Mouse (Mus musculus) kidney, embryonic 16.5 days (tissue): ENCODE measurements around the gene Ntrk3. TPM values are rescaled to one million over a fixed set of nuclear protein-coding genes. Genes with fewer than 3 reads are reported as not detected.

ENCODE experiments used
- ATAC-seq: fragments of 200-750 bp; cut with Nextera tagmentation; 2 replicates; pipeline ENCODE4 v1.8.0; 2017; ENCODE audit warnings: moderate TSS enrichment; ENCODE audit not compliant: low FRiP score, low TSS enrichment
- H3K27ac ChIP-seq: fragments of 300-500 bp; sonication (generic); 2 replicates; pipeline ENCODE4 v1.5.1; 2014; ENCODE audit warnings: low read length
- H3K27me3 ChIP-seq: fragments of 300-500 bp; sonication (generic); 2 replicates; pipeline ENCODE4 v1.6.1; 2014; ENCODE audit warnings: low read length, control low read depth, mixed read lengths; ENCODE audit not compliant: insufficient read depth
- H3K36me3 ChIP-seq: fragments of 300-500 bp; sonication (generic); 2 replicates; pipeline ENCODE4 v1.6.1; 2014; ENCODE audit warnings: low read length, control low read depth, mixed read lengths; ENCODE audit not compliant: insufficient read depth
- H3K4me1 ChIP-seq: fragments of 300-500 bp; sonication (generic); 2 replicates; pipeline ENCODE4 v1.6.1; 2014; ENCODE audit warnings: low read length, control low read depth, mixed read lengths; ENCODE audit not compliant: insufficient read depth
- H3K4me2 ChIP-seq: fragments of 300-500 bp; sonication (generic); replicated peaks from 2 replicates; pipeline ENCODE4 v1.6.1; 2014; ENCODE audit warnings: low read depth, low read length
- H3K4me3 ChIP-seq: fragments of 300-500 bp; sonication (generic); 2 replicates; pipeline ENCODE4 v1.5.1; 2014; ENCODE audit warnings: mild to moderate bottlenecking, low read length
- H3K9ac ChIP-seq: fragments of 300-500 bp; sonication (generic); replicated peaks from 2 replicates; pipeline ENCODE4 v1.6.1; 2014; ENCODE audit warnings: low read length
- H3K9me3 ChIP-seq: fragments of 300-500 bp; sonication (generic); 2 replicates; pipeline ENCODE4 v1.6.1; 2016; ENCODE audit warnings: low read length, control low read depth
- WGBS: fragments of 180-500 bp; shearing (Covaris S2); extraction: QIAGEN DNeasy Blood & Tissue Kit; methylation state at CpG from one replicate; pipeline ENCODE4 v1.1.7; 2014; 5-methylcytosine and 5-hydroxymethylcytosine counted together
- polyA plus RNA-seq: library from polyadenylated mRNA; unstranded; fragments of >200 nt; fragmentation: Nextera tagmentation; extraction: Ambion mirVana; gene quantifications from 2 replicates; pipeline ENCODE4 v1.2.1, GENCODE M21; 2015

Gene Ntrk3
- polyA plus RNA-seq, 1 experiment from 2014 or later, result 2.8 TPM

- no peak overlapping the region for H3K27ac ChIP-seq
- H3K9me3 ChIP-seq, result no peaks in the 10 kb centered on the region
- no peak overlapping the region for H3K4me2 ChIP-seq
- no peaks in the 10 kb centered on the region for H3K36me3 ChIP-seq
- H3K9ac ChIP-seq, result no peak overlapping the region
- no peak overlapping the region for H3K4me3 ChIP-seq
- ATAC-seq, result no peak
- 60% methylated on average over 1 of the region's 1 CpGs for WGBS
- H3K4me1 ChIP-seq, result no peaks in the 10 kb centered on the region
- no peaks in the 10 kb centered on the region for H3K27me3 ChIP-seq
These were observed 85.5 kb downstream of the Ntrk3 start for GRCm38 (mm10) chr7:78652296-78652695.

DNA sequence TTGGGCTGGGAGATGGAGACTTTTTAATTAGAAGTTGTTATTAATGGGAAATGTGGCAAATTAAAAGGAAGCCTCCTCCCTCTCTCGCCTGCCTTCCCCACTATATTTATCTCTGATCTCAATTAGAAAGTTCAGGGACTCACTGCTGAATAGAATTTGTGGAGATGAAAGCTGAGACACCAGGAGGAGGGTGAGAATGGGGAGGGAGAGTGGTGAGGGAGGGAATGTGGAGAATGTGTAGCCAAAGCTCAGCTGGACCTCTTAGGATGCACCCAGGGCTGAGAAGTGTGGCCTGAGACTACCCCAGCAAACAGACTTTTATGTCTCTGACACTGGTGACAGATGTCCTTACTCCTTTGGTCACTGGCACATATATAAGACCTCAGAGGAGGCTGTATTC is 86.3 kb downstream of the Ntrk3 start:
- Histone ChIP-seq H3K4me3 (no peak overlapping the region), H3K4me1 (no peaks in the 10 kb centered on the region), H3K36me3 (no peaks in the 10 kb centered on the region), H3K9me3 (no peaks in the 10 kb centered on the region), H3K27ac (no peak overlapping the region), H3K4me2 (no peak overlapping the region), H3K27me3 (no peaks in the 10 kb centered on the region), H3K9ac (no peak overlapping the region)
- no peak for ATAC-seq
- WGBS, result 42% methylated on average over 1 of the region's 1 CpGs

GRCm38 (mm10) chr7:78643667-78644066 is 94.1 kb downstream of the Ntrk3 start:
- H3K27me3 ChIP-seq, result no peaks in the 10 kb centered on the region
- no peaks in the 10 kb centered on the region for H3K36me3 ChIP-seq
- H3K9ac ChIP-seq, result no peak overlapping the region
- H3K9me3 ChIP-seq, result no peaks in the 10 kb centered on the region
- no peaks in the 10 kb centered on the region for H3K4me1 ChIP-seq
- H3K4me3 ChIP-seq, result no peak overlapping the region
- H3K4me2 ChIP-seq, result no peak overlapping the region
- 61% methylated on average over 6 of the region's 6 CpGs for WGBS
- H3K27ac ChIP-seq, result no peak overlapping the region
- no peak for ATAC-seq

GRCm38 (mm10) chr7:78623686-78624085 is 114.1 kb downstream of the Ntrk3 start:
- no peaks in the 10 kb centered on the region for H3K27me3 ChIP-seq

DNA sequence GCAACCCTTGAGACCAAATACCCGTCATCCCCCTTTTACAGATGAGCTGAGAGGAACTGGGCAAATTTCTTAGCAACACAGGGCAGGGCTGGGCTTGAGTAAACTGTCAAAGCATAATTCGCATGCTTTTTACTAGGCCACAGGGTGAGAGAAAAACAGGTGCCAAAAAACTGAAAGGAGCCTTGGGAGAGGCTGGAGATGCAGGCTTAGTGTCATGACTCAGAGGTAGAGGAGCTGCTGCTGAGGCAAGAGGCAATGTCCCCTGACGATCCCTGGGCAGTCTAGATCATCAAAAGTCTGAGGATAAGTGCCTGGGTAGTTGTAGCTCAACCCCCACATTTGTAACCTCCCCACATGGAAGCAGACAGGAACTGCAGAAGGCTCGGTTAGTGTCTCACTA is 116.7 kb downstream of the Ntrk3 start:
- H3K27ac ChIP-seq, result no peak overlapping the region
- H3K36me3 ChIP-seq, result no peaks in the 10 kb centered on the region
- H3K9me3 ChIP-seq, result no peaks in the 10 kb centered on the region
- H3K4me1 ChIP-seq, result no peaks in the 10 kb centered on the region
- no peak overlapping the region for H3K4me2 ChIP-seq
- 41% methylated on average over 4 of the region's 4 CpGs for WGBS
- ATAC-seq, result no peak
- no peak overlapping the region for H3K9ac ChIP-seq
- no peak overlapping the region for H3K4me3 ChIP-seq
- no peaks in the 10 kb centered on the region for H3K27me3 ChIP-seq

More at GRCm38 (mm10) chr7:78623686-78624085, 114.1 kb downstream of the Ntrk3 start:
- Histone ChIP-seq H3K9me3 (no peaks in the 10 kb centered on the region), H3K9ac (no peak overlapping the region), H3K36me3 (no peaks in the 10 kb centered on the region), H3K4me2 (no peak overlapping the region), H3K4me1 (no peaks in the 10 kb centered on the region), H3K4me3 (no peak overlapping the region), H3K27ac (no peak overlapping the region)
- no peak for ATAC-seq
- 62% methylated on average over 4 of the region's 4 CpGs for WGBS

DNA sequence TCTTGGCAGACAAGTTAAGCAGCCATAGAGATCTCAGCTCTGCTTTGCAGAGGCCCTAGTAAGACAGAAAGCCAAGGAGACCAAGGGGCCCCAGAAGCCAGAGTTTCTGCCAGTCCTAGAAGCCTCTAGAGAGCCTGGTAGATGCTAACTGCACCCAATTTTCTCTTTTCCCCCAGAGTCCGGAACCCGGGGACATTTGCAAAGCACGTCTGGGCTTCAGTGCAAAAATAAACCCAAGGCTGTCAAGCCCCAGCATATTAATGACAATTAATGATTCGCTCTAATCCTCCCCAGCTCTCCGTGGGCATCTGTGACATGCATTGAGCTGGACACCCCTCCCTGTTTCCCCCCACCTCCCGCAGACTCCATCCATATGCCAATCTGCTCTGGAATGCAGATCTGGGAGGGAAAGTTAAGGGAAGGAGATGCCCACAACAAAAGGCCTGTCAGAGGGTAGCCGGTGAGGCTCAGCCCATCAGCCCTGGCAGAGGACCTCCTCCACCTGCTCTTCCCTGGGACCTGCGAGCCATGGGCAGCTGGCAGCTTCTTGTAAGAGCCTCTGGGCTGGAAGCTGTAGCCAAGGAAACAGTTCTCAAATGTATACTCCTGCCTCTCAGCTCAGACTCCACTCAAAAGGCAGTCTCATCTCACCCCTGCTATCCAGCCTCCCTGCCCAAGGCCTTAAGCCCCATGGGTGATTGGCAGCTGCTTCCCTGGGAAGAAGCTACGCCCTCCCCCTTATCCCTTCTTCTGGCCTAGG is 117.8 kb downstream of the Ntrk3 start:
- Histone ChIP-seq H3K9me3 (no peaks in the 10 kb centered on the region), H3K4me3 (no peak overlapping the region), H3K27me3 (no peaks in the 10 kb centered on the region), H3K9ac (no peak overlapping the region), H3K36me3 (no peaks in the 10 kb centered on the region), H3K27ac (no peak overlapping the region), H3K4me1 (no peaks in the 10 kb centered on the region), H3K4me2 (no peak overlapping the region)
- 52% methylated on average over 9 of the region's 9 CpGs for WGBS
- ATAC-seq, result no peak

- no peak overlapping the region for H3K4me2 ChIP-seq
- no peaks in the 10 kb centered on the region for H3K36me3 ChIP-seq
- no peaks in the 10 kb centered on the region for H3K27me3 ChIP-seq
- H3K27ac ChIP-seq, result no peak overlapping the region
- WGBS, result 21% methylated on average over 5 of the region's 5 CpGs
- H3K4me3 ChIP-seq, result no peak overlapping the region
- H3K9me3 ChIP-seq, result no peaks in the 10 kb centered on the region
- H3K4me1 ChIP-seq, result peaks cover 6% of the 10 kb centered on the region; the same call in 1 of the 2 replicates
- ATAC-seq, result peak; percentile 87; the same call in 1 of the 2 replicates
- no peak overlapping the region for H3K9ac ChIP-seq
These were observed 132.2 kb downstream of the Ntrk3 start for GRCm38 (mm10) chr7:78605538-78606130.

GRCm38 (mm10) chr7:78603922-78604321 is 133.9 kb downstream of the Ntrk3 start:
- WGBS, result 11% methylated on average over 7 of the region's 7 CpGs
- H3K4me2 ChIP-seq, result no peak overlapping the region
- peaks cover 6% of the 10 kb centered on the region; the same call in 1 of the 2 replicates for H3K4me1 ChIP-seq
- H3K9me3 ChIP-seq, result no peaks in the 10 kb centered on the region
- no peak overlapping the region for H3K27ac ChIP-seq
- no peak overlapping the region for H3K9ac ChIP-seq
- no peaks in the 10 kb centered on the region for H3K36me3 ChIP-seq
- no peak overlapping the region for H3K4me3 ChIP-seq
- no peak for ATAC-seq
- H3K27me3 ChIP-seq, result 0 out of 2 replicates have a peak, but pooled peaks cover under 1% of the 10 kb centered on the region

GRCm38 (mm10) chr7:78601851-78602250 is 136.0 kb downstream of the Ntrk3 start:
- Histone ChIP-seq H3K27ac (no peak overlapping the region), H3K4me2 (no peak overlapping the region), H3K27me3 (peaks cover 9% of the 10 kb centered on the region; the same call in 1 of the 2 replicates), H3K4me3 (no peak overlapping the region), H3K4me1 (peaks cover 13% of the 10 kb centered on the region), H3K36me3 (no peaks in the 10 kb centered on the region), H3K9ac (no peak overlapping the region), H3K9me3 (no peaks in the 10 kb centered on the region)
- no peak for ATAC-seq
- 81% methylated on average over 3 of the region's 3 CpGs for WGBS

DNA sequence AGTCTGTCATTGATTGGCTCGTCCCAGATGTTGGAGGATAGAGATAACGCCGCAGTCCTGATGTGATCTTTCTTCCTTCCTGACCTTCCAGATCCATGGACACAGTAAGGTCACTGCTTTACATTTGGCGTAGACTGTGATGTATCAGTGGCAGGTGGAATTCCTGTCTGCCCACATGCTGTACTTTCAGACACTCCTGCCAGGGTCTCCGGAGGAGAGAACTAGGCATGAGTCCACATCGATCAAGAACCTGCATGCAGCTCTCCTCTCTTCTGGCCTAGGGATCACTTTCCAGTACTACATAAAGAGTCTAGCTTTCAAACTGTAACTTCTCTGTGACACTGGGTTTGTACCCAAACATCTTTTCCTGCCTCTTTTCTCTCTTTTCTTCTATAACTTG is 136.9 kb downstream of the Ntrk3 start:
- Histone ChIP-seq H3K4me3 (no peak overlapping the region), H3K27ac (no peak overlapping the region), H3K4me2 (no peak overlapping the region), H3K9me3 (no peaks in the 10 kb centered on the region), H3K9ac (no peak overlapping the region), H3K36me3 (no peaks in the 10 kb centered on the region), H3K27me3 (peaks cover 15% of the 10 kb centered on the region), H3K4me1 (peaks cover 13% of the 10 kb centered on the region)
- 85% methylated on average over 6 of the region's 6 CpGs for WGBS
- ATAC-seq, result no peak
